Comparison of ENCODE assay signal across 19 mouse cellular contexts in the genomic region with DNA sequence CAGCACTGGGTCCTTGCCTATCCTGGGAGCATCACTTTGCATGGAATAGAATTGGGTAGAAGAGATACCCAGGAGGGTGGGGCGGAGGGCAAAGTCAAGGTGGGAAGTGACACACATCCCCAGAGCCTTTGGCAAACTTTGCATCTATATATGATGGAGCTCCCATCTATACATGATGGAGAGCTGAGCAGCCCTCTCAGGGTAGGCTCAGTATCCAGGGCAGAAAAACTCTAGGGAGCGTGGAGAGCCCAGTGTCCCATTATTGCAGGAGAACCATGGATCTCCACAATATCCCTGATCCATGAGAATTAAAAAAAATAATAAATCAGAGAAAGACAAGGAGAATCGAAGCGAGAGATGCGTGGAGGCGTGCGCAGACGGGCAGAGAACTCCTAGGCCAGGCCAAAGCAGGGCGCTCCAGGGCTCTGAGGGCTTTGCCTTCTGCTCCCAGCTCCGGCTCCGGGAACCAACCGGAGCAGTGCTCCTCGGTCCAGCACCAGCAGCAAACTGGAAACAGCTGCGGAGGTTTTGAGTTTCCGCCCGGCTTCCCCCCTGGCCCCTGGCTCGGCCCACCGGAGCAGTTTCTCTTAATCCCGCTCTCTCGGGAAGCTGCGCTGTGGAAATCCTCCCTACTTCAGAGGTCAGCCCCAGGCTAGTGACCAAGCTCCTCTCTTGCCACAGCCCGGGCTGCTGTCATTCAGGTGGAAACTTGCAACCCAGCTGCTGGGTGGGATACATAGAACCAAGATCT. TPM values are rescaled to one million over a fixed set of nuclear protein-coding genes. Genes with fewer than 3 reads are reported as not detected.
DNase-seq lines count a peak whose midpoint lies in the region; ATAC-seq and TF ChIP-seq lines count a peak whose summit lies in the region.
"Had no signal": no experiment of that assay in that cellular context is flagged by ENCODE, and none has a peak within 500 bp of the region (broad histone marks: within the 10 kb centered on the region; RNA-seq: fewer than 3 reads in every experiment).

No protein-coding gene starts in this region.

- no peaks in the 10 kb centered on the region for H3K9me3 ChIP-seq in midbrain, embryonic 11.5 days (ENCODE audit: control insufficient read depth, low read length)
- no peaks in the 10 kb centered on the region for H3K9me3 ChIP-seq in midbrain, embryonic 13.5 days
- H3K9me3 ChIP-seq: heart, embryonic 13.5 days had no signal

- H3K4me3 ChIP-seq in midbrain, embryonic 11.5 days (ENCODE audit: low read depth, low read length) = no peak overlapping the region
- H3K4me3 ChIP-seq in midbrain, embryonic 13.5 days (replicated peaks) = no peak overlapping the region
- H3K4me3 ChIP-seq in lung, adult 2 months (replicated peaks; ENCODE audit: extremely low read depth, low read depth, low read length) = no peak overlapping the region
- H3K4me3 ChIP-seq: heart, embryonic 13.5 days; layer of hippocampus, adult 2 months had no signal

- no peak overlapping the region for H3K4me2 ChIP-seq in midbrain, embryonic 11.5 days
- H3K4me2 ChIP-seq in midbrain, embryonic 13.5 days (replicated peaks) = no peak overlapping the region
- H3K4me2 ChIP-seq: heart, embryonic 13.5 days had no signal

- H3K4me1 ChIP-seq in midbrain, embryonic 11.5 days (ENCODE audit: control insufficient read depth, insufficient read depth, low read length) = no peaks in the 10 kb centered on the region
- peaks cover 4% of the 10 kb centered on the region; the same call in 1 of the 2 replicates for H3K4me1 ChIP-seq in midbrain, embryonic 13.5 days (replicated peaks)
- no peaks in the 10 kb centered on the region for H3K4me1 ChIP-seq in lung, adult 2 months (ENCODE audit: control insufficient read depth, insufficient read depth, low read length)
- H3K4me1 ChIP-seq: heart, embryonic 13.5 days had no signal

- TF ChIP-seq POLR2A in lung, adult 2 months (IDR thresholded peaks at IDR 0.05; ENCODE audit: borderline replicate concordance, extremely low read depth, low read depth, low read length) = no peak

- no peak overlapping the region for H3K27ac ChIP-seq in midbrain, embryonic 11.5 days (ENCODE audit: low read depth, low read length)
- H3K27ac ChIP-seq in midbrain, embryonic 13.5 days = no peak overlapping the region
- H3K27ac ChIP-seq: heart, embryonic 13.5 days; layer of hippocampus, adult 2 months had no signal

- ATAC-seq in midbrain, embryonic 11.5 days (ENCODE audit: low FRiP score) = 0 out of 2 replicates have a peak, but pooled peaks have one; percentile 46
- no peak for ATAC-seq in midbrain, embryonic 13.5 days
- ATAC-seq: hindbrain, embryonic 16.5 days had no signal

- no peaks in the 10 kb centered on the region for H3K36me3 ChIP-seq in midbrain, embryonic 11.5 days (ENCODE audit: control insufficient read depth, insufficient read depth, low read length)
- no peaks in the 10 kb centered on the region for H3K36me3 ChIP-seq in midbrain, embryonic 13.5 days
- H3K36me3 ChIP-seq: G1E; heart, embryonic 13.5 days had no signal

- TF ChIP-seq CTCF in lung, adult 2 months (IDR thresholded peaks at IDR 0.05; ENCODE audit: insufficient read depth, low read length) = no peak

- peak; percentile 30 to 44 for DNase-seq in gastrocnemius, postnatal 4 days (ENCODE audit: low spot score in 2 of 2)
- no peak for DNase-seq in gastrocnemius, adult 8-10 months (ENCODE audit: low spot score in 2 of 2)
- DNase-seq in midbrain, embryonic 11.5 days (ENCODE audit: low spot score, missing footprints) = peak; percentile 84
- peak; percentile 64 for DNase-seq in kidney, postnatal 10 days
- DNase-seq in retina, postnatal 1 day = peak; percentile 33
- no peak for DNase-seq in cerebellum, postnatal 14 days
- no peak for DNase-seq in lung, adult 2 months
- DNase-seq: B cell, adult 2 months; cerebellum, adult 11-12 months; lung, postnatal 14 days; spleen, adult 18-20 months; thymus, adult 18-20 months had no signal

- WGBS in midbrain, embryonic 11.5 days = 43% methylated on average over 22 of the region's 22 CpGs
- 48% methylated on average over 22 of the region's 22 CpGs for WGBS in midbrain, embryonic 13.5 days
- 65% methylated on average over 22 of the region's 22 CpGs for WGBS in lung, adult 2 months

- no peaks in the 10 kb centered on the region for H3K27me3 ChIP-seq in midbrain, embryonic 11.5 days (ENCODE audit: control insufficient read depth, insufficient read depth, low read length)
- H3K27me3 ChIP-seq in midbrain, embryonic 13.5 days = no peaks in the 10 kb centered on the region
- H3K27me3 ChIP-seq: heart, embryonic 13.5 days had no signal

- no peak overlapping the region for H3K9ac ChIP-seq in midbrain, embryonic 11.5 days (ENCODE audit: low read length)
- H3K9ac ChIP-seq in midbrain, embryonic 13.5 days (replicated peaks) = no peak overlapping the region
- H3K9ac ChIP-seq: heart, embryonic 13.5 days had no signal

RNA-seq across cellular contexts. Expression of a gene that starts 54.7 kb away (rescaled TPM):
- total RNA-seq in gastrocnemius, postnatal 4 days (2021) = not detected
- not detected for total RNA-seq in gastrocnemius, adult 8-10 months (2022)
- not detected in 2 replicates for polyA plus RNA-seq in midbrain, embryonic 11.5 days (2014; fragmentation: Nextera tagmentation; extraction: Ambion mirVana)
- polyA plus RNA-seq in midbrain, embryonic 13.5 days (2015; fragmentation: Nextera tagmentation; extraction: Ambion mirVana) = 0.08 TPM in 1 of 2 replicates, not detected in the other
- not detected in 2 replicates for polyA plus RNA-seq in lung, adult 2 months (2012; rRNA removed)
- total RNA-seq: layer of hippocampus, adult 2 months; left cerebral cortex, postnatal 36 days; monocyte, adult 5-6 weeks had no signal
- polyA plus RNA-seq: G1E; heart, embryonic 13.5 days; hindbrain, embryonic 16.5 days had no signal

Comparison
In these comparisons a context has a peak if more than half of its experiments do, and no peak if none do; other contexts are left out.
1. DNase-seq: peak in gastrocnemius, postnatal 4 days (2 of 2), midbrain, embryonic 11.5 days (single experiment), kidney, postnatal 10 days (single experiment) and retina, postnatal 1 day (single experiment); none in gastrocnemius, adult 8-10 months (0 of 2), cerebellum, postnatal 14 days (0 of 2) and lung, adult 2 months (single experiment).